Mouse (Mus musculus) E14TG2a.4 (cell line): ENCODE data around the gene Cbl.

Experiments used
- CTCF ChIP-seq: conservative IDR thresholded peaks from 2 replicates; pipeline ENCODE4 v1.5.1; 2014; ENCODE audit warnings: low read length
- NANOG ChIP-seq: IDR thresholded peaks from 2 replicates; pipeline ENCODE4 v1.6.1; 2014; ENCODE audit warnings: borderline replicate concordance, low read length, mixed read lengths

DNA sequence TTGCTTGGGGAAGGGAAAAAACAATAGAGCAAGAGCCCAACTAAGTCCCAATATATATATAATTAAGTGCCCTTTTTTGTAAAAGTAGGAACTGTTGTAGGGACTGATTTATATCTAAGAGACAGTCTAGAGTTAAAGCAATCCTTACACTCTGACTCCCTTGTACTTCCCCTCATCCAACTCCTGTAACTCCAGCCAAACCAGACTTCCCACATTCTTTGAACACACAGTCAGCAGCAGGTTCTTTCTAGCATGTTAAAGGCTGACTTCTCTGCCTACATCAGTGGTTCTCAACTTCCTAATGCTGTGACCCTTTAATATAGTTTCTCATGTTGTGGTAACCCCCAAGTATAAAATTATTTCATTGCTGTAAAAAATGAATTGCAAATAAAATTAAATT is 34.3 kb downstream of the Cbl start:
- no peak for TF ChIP-seq CTCF
- TF ChIP-seq NANOG = no peak
